Mouse (Mus musculus) G1E (cell line): ENCODE data around the gene Ssh1.

Source experiments
- CTCF ChIP-seq: IDR thresholded peaks from 2 replicates; pipeline ENCODE4 v1.5.1; 2012; ENCODE audit warnings: low read depth, low read length, inconsistent platforms, mixed read lengths
- GATA1 ChIP-seq: IDR thresholded peaks from 2 replicates; pipeline ENCODE4 v1.6.1; 2012; ENCODE audit warnings: borderline replicate concordance, low read length, inconsistent platforms, mixed read lengths
- TAL1 ChIP-seq: conservative IDR thresholded peaks from 2 replicates; pipeline ENCODE4 v1.6.1; 2012; ENCODE audit warnings: low read depth, low read length, inconsistent platforms, mixed read lengths

- no peak for TF ChIP-seq GATA1
- no peak for TF ChIP-seq TAL1
- no peak for TF ChIP-seq CTCF
Observed at GRCm38 (mm10) chr5:114009049-114009448, 15.4 kb upstream of the Ssh1 start.
